Mouse (Mus musculus): Measurements from ENCODE around the gene Fdxr.

GRCm38 (mm10) chr11:115274178-115274577 lies 2.7 kb downstream of the Fdxr start:
- TF ChIP-seq EP300 (IDR thresholded peaks at IDR 0.05; ENCODE audit: insufficient read depth, low read depth, low read length) (no peak), POLR2A (IDR thresholded peaks at IDR 0.05; ENCODE audit: insufficient read depth, low read length) (no peak)
